Mouse (Mus musculus) C2C12 (cell line): Measurements from ENCODE around the gene Vwa3b. TPM values are rescaled to one million over a fixed set of nuclear protein-coding genes. Genes with fewer than 3 reads are reported as not detected.

Source experiments
- H3K27me3 ChIP-seq: one replicate; pipeline ENCODE4 v1.6.1; 2011; ENCODE audit not compliant: control insufficient read depth, insufficient read depth, insufficient read length
- H3K36me3 ChIP-seq: one replicate; pipeline ENCODE4 v1.6.1; 2011; ENCODE audit not compliant: control insufficient read depth, insufficient read depth
- H3K4me3 ChIP-seq: one replicate; pipeline ENCODE4 v1.5.1; 2011; ENCODE audit warnings: mild to moderate bottlenecking, control low read depth; ENCODE audit not compliant: poor library complexity, insufficient read depth, severe bottlenecking
- H3K79me2 ChIP-seq: one replicate; pipeline ENCODE4 v1.6.1; 2011; ENCODE audit not compliant: control insufficient read depth, insufficient read depth
- H3K79me3 ChIP-seq: one replicate; pipeline ENCODE4 v1.6.1; 2011; ENCODE audit warnings: low read depth, control low read depth
- H3ac ChIP-seq: one replicate; pipeline ENCODE3; 2011; ENCODE audit warnings: low read depth; ENCODE audit not compliant: control insufficient read depth, insufficient read length
- CEBPB ChIP-seq: IDR thresholded peaks from one replicate; pipeline ENCODE4 v1.6.1; 2011; ENCODE audit warnings: low read depth, mild to moderate bottlenecking, control low read depth, moderate library complexity
- CTCF ChIP-seq: IDR thresholded peaks from one replicate; pipeline ENCODE4 v1.5.1; 2011; ENCODE audit not compliant: control insufficient read depth, insufficient read depth, insufficient read length
- FOSL1 ChIP-seq: IDR thresholded peaks from one replicate; pipeline ENCODE4 v1.8.0; 2011; ENCODE audit warnings: mild to moderate bottlenecking, low read length; ENCODE audit not compliant: poor library complexity, insufficient read depth, severe bottlenecking
- MAX ChIP-seq: IDR thresholded peaks from one replicate; pipeline ENCODE4 v1.6.1; 2011; ENCODE audit warnings: mild to moderate bottlenecking, control low read depth
- MYOD1 ChIP-seq: IDR thresholded peaks from one replicate; pipeline ENCODE4 v1.6.1; 2011; ENCODE audit warnings: low read depth; ENCODE audit not compliant: control insufficient read depth, insufficient read length
- MYOG ChIP-seq: IDR thresholded peaks from one replicate; pipeline ENCODE4 v1.6.1; 2011; ENCODE audit not compliant: control insufficient read depth, insufficient read length; ENCODE audit errors: extremely low read depth
- USF1 ChIP-seq: IDR thresholded peaks from one replicate; pipeline ENCODE4 v1.6.1; 2011; ENCODE audit warnings: low read depth, mild to moderate bottlenecking, control low read depth, moderate library complexity
- polyA plus RNA-seq: library from polyadenylated mRNA; unstranded; fragments of >200 nt; fragmentation: generic; extraction: Trizol; gene quantifications from one replicate; pipeline ENCODE4 v1.2.1, GENCODE M21; 2012; ENCODE audit warnings: missing spikeins

The Vwa3b gene
- polyA plus RNA-seq, 1 experiment: not detected

- no peaks in the 10 kb centered on the region for H3K79me3 ChIP-seq
- H3K4me3 ChIP-seq: no peak overlapping the region
- H3K36me3 ChIP-seq: no peaks in the 10 kb centered on the region
- TF ChIP-seq CEBPB: no peak
- TF ChIP-seq FOSL1: no peak
- TF ChIP-seq USF1: no peak
- TF ChIP-seq MYOG: no peak
- no peaks in the 10 kb centered on the region for H3K79me2 ChIP-seq
- H3ac ChIP-seq: no peak overlapping the region
- no peaks in the 10 kb centered on the region for H3K27me3 ChIP-seq
These were observed 9.5 kb downstream of the Vwa3b start for GRCm38 (mm10) chr1:37035879-37036278.

GRCm38 (mm10) chr1:37041126-37041525 lies 14.7 kb downstream of the Vwa3b start:
- Histone ChIP-seq H3K27me3 (no peaks in the 10 kb centered on the region), H3K79me2 (no peaks in the 10 kb centered on the region), H3K4me3 (no peak overlapping the region), H3ac (no peak overlapping the region), H3K79me3 (no peaks in the 10 kb centered on the region), H3K36me3 (no peaks in the 10 kb centered on the region)
- TF ChIP-seq MYOG: no peak
- TF ChIP-seq CEBPB: no peak
- TF ChIP-seq MAX: no peak
- TF ChIP-seq USF1: no peak
- TF ChIP-seq MYOD1: no peak
- no peak for TF ChIP-seq FOSL1
- TF ChIP-seq CTCF: no peak

DNA sequence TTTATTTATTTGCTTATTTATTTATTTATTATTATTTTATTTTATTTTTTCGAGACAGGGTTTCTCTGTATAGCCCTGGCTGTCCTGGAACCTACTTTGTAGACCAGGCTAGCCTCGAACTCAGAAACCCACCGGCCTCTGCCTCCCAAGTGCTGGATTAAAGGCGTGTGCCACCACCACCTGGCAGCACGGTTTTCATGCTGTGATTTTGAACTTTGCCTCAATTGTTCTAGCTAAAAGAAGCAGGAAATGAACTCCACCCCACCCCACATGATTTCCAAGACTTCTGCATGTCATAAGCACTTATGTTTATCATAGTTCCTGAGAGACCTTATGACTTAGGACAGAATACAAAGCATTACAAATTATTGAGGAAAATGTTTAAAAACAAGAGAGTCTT lies 15.5 kb downstream of the Vwa3b start:
- Histone ChIP-seq H3K36me3 (no peaks in the 10 kb centered on the region), H3ac (no peak overlapping the region), H3K79me2 (no peaks in the 10 kb centered on the region), H3K79me3 (no peaks in the 10 kb centered on the region), H3K27me3 (no peaks in the 10 kb centered on the region), H3K4me3 (no peak overlapping the region)
- no peak for TF ChIP-seq MYOD1
- TF ChIP-seq USF1: no peak
- no peak for TF ChIP-seq CEBPB
- no peak for TF ChIP-seq CTCF

DNA sequence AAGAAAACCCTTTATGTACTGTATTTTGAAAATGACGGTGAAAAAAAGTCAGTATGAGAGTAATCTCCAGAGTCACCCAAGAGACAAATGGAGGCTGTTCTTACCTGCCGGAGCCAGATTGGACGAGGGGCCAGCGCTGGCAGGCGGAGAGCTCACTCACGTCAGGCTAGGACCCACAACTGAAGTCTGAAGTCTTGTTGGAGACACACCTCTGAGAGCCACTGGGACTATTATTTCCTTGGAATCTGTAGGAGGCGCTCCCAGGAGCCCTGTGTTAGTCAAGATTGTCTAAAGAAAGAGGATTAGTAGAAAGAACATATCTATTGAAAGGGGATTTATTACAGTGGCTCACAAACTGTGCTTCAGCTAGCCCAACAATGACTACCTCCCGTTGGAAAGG lies 16.4 kb downstream of the Vwa3b start:
- no peaks in the 10 kb centered on the region for H3K79me2 ChIP-seq
- no peak for TF ChIP-seq MYOD1
- TF ChIP-seq MYOG: no peak
- H3K4me3 ChIP-seq: no peak overlapping the region
- no peaks in the 10 kb centered on the region for H3K79me3 ChIP-seq
- H3K27me3 ChIP-seq: no peaks in the 10 kb centered on the region
- no peaks in the 10 kb centered on the region for H3K36me3 ChIP-seq
- H3ac ChIP-seq: no peak overlapping the region

- Histone ChIP-seq H3K4me3 (no peak overlapping the region), H3K36me3 (no peaks in the 10 kb centered on the region), H3ac (no peak overlapping the region), H3K79me2 (no peaks in the 10 kb centered on the region), H3K79me3 (no peaks in the 10 kb centered on the region), H3K27me3 (no peaks in the 10 kb centered on the region)
- TF ChIP-seq MYOD1 (no peak), FOSL1 (no peak), MAX (no peak), MYOG (no peak), CTCF (no peak), USF1 (no peak), CEBPB (no peak)
These were observed 16.8 kb downstream of the Vwa3b start for GRCm38 (mm10) chr1:37043196-37043595.

DNA sequence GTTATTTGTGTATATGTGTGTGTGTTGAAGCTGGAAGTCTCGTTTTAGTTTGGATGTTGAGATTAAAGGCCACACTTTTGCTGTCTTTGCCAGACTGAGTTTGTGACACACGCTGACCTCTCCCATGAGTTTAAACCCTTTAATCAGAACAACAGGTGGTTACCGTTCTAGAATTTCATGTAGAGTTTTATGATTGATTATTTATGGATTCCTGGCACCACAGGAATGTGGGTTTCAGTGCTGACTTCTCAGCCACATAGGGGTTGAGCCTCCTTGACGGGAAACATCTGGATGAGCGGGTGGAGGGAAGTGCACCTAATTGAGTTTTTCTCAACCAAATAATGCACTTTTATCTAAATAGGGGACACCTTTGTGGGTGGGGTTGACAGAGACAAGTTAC lies 19.1 kb downstream of the Vwa3b start:
- Histone ChIP-seq H3ac (no peak overlapping the region), H3K79me2 (no peaks in the 10 kb centered on the region), H3K4me3 (no peak overlapping the region), H3K27me3 (no peaks in the 10 kb centered on the region), H3K79me3 (no peaks in the 10 kb centered on the region), H3K36me3 (no peaks in the 10 kb centered on the region)
- no peak for TF ChIP-seq MAX

- Histone ChIP-seq H3K36me3 (no peaks in the 10 kb centered on the region), H3K79me3 (no peaks in the 10 kb centered on the region), H3K4me3 (no peak overlapping the region), H3K79me2 (no peaks in the 10 kb centered on the region), H3ac (no peak overlapping the region), H3K27me3 (no peaks in the 10 kb centered on the region)
- no peak for TF ChIP-seq MYOD1
- TF ChIP-seq CTCF: no peak
- TF ChIP-seq USF1: no peak
- TF ChIP-seq MYOG: no peak
These were observed 22.8 kb downstream of the Vwa3b start for GRCm38 (mm10) chr1:37049159-37049558.
